Mouse (Mus musculus): Measurements from ENCODE around the gene Nfil3. TPM values are rescaled to one million over a fixed set of nuclear protein-coding genes. Genes with fewer than 3 reads are reported as not detected.
A peak's percentile ranks its signal among the peaks of the same experiment; 100 is the strongest.

Nfil3 gene
- polyA plus RNA-seq, 1 experiment from 2014 or later = 18.9 TPM

DNA sequence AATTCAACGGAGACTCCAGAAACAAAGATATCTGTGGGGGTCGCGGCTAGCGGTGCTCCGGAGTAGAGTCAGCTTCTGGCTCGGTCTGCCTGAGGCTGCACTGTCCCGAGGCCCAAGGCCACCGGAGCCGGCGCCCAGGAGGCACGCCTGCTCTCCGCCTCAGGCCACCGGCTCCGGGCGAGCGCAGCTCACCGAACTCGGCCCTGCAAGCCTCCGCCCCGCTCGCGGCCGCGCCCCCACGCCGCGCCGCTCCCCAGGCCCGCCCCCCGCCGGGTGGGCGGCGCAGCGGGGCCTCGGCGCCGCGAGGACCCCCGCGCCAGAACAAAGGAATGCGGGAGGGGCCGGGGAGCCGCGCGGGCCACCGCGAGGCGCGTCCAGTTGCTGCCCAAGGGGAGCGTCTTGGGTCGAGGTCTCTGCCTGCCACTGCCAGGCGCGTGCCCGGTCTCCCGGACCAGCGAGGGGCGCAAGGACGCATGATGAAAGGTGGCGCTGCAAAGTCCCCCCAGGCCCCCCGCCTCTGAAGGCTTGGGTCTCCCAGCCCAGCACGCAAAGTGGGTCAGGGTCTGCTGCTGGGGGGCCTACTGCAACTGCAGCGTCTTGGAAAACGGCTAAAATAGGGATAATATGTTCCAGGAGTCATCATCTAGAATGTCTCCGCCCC, 2.4 kb downstream of the Nfil3 start:
- ATAC-seq (ENCODE audit: low FRiP score, low TSS enrichment) = peak; percentile 47
- peak overlapping the region; percentile 97 for H3K4me2 ChIP-seq (replicated peaks; ENCODE audit: low read depth, low read length)
- H3K9me3 ChIP-seq (ENCODE audit: control insufficient read depth, low read length) = no peaks in the 10 kb centered on the region

DNA sequence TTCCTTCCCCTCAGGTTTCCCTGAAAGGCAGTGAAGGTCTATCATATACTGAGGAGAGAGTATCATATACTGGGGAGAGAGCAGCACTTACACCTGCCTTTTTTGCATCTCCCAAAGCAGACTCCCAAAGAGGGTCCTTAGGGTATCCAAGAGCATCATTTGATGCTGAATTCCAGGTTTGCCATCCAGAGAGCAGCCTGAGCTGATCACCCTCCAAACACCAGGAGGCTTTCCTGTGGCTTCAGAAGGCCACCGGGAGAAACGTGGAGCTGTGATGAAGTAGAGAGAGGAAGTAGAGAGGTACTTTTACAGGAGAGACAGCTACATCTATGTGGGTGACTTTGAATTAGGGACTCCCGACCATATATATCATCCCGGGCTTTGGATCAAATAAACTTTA, 3.1 kb downstream of the Nfil3 start:
- WGBS = 31% methylated on average over 4 of the region's 4 CpGs
- no peak for ATAC-seq (ENCODE audit: low FRiP score, low TSS enrichment)

More for the DNA sequence above, 2.4 kb downstream of the Nfil3 start:
- peak overlapping the region; percentile 90 for H3K4me3 ChIP-seq (ENCODE audit: low read length)
- H3K27ac ChIP-seq (ENCODE audit: low read depth, low read length) = peak overlapping the region; percentile 59; the same call in 1 of the 2 replicates
- H3K27me3 ChIP-seq (ENCODE audit: control insufficient read depth, insufficient read depth, low read length) = peaks cover 6% of the 10 kb centered on the region; the same call in 1 of the 2 replicates
- no peaks in the 10 kb centered on the region for H3K36me3 ChIP-seq (ENCODE audit: control insufficient read depth, insufficient read depth, low read length)
- WGBS = 1% methylated on average over 33 of the region's 64 CpGs
- H3K4me1 ChIP-seq (ENCODE audit: control insufficient read depth, insufficient read depth, low read length) = peaks cover 30% of the 10 kb centered on the region
- peak overlapping the region; percentile 76 for H3K9ac ChIP-seq (ENCODE audit: low read depth, low read length)

DNA sequence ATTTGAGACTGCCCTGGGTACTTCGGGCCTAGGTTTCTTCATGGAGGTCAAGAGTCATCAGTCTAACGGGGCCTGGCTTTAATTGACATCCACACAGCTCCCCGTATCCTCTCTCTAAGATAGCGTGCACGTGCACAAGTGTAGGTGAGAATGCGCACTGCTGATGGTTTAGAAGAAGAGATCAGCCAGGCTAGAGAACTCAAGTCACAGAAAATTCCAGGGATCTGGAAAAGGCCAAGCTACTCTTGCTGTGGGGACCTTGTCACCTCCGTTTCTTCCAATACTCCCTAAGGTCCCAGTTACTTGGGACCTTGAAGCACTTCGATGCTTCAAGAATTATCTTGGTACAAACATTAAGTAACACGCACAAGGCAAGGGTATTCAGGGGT, 3.7 kb downstream of the Nfil3 start:
- Histone ChIP-seq H3K9me3 (ENCODE audit: control insufficient read depth, low read length) (no peaks in the 10 kb centered on the region), H3K27me3 (ENCODE audit: control insufficient read depth, insufficient read depth, low read length) (peaks cover 6% of the 10 kb centered on the region; the same call in 1 of the 2 replicates), H3K4me1 (ENCODE audit: control insufficient read depth, insufficient read depth, low read length) (peaks cover 29% of the 10 kb centered on the region), H3K4me2 (replicated peaks; ENCODE audit: low read depth, low read length) (no peak overlapping the region), H3K36me3 (ENCODE audit: control insufficient read depth, insufficient read depth, low read length) (no peaks in the 10 kb centered on the region), H3K4me3 (ENCODE audit: low read length) (no peak overlapping the region), H3K9ac (ENCODE audit: low read depth, low read length) (no peak overlapping the region), H3K27ac (ENCODE audit: low read depth, low read length) (no peak overlapping the region)
- WGBS = 80% methylated on average over 9 of the region's 9 CpGs
- no peak for ATAC-seq (ENCODE audit: low FRiP score, low TSS enrichment)

More for the DNA sequence above, 3.1 kb downstream of the Nfil3 start:
- Histone ChIP-seq H3K4me3 (ENCODE audit: low read length) (peak overlapping the region; percentile 90), H3K27me3 (ENCODE audit: control insufficient read depth, insufficient read depth, low read length) (peaks cover 6% of the 10 kb centered on the region; the same call in 1 of the 2 replicates), H3K4me1 (ENCODE audit: control insufficient read depth, insufficient read depth, low read length) (peaks cover 30% of the 10 kb centered on the region), H3K27ac (ENCODE audit: low read depth, low read length) (no peak overlapping the region), H3K4me2 (replicated peaks; ENCODE audit: low read depth, low read length) (peak overlapping the region; percentile 97), H3K9ac (ENCODE audit: low read depth, low read length) (peak overlapping the region; percentile 76; the same call in 1 of the 2 replicates), H3K9me3 (ENCODE audit: control insufficient read depth, low read length) (no peaks in the 10 kb centered on the region), H3K36me3 (ENCODE audit: control insufficient read depth, insufficient read depth, low read length) (no peaks in the 10 kb centered on the region)

DNA sequence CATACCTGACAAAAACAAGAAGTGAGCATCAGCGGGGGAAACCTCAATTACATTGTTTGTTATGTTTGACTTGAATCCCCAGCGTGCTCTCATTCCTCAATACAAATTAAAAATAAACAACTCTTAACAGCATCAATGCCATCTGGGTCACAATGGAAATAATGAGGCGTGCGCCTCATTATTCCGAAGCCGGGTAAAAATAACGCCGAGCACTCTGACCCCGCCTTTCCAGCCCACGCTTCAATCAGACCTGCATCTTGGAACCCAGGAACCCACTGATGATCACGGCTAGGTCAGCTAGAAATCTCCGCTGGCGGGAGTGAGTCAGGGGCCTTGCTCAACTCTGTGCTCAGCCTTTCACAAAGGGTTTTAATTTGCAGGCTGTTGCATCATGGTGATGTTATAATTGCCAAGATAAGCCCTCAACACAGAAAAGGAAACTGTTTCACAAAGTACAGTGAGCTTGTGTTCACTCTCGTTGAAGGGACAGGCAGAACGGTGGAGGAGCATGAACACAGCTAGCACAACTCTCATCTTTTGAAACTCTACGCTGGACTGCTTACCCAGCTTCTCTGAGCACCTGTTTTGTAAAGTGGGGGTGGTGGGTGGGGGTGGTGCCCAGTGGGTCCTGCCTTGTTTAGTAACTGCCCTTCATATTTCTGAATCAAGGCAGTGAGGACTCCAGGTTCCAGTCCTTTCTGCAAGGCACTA, 4.2 kb downstream of the Nfil3 start:
- Histone ChIP-seq H3K4me2 (replicated peaks; ENCODE audit: low read depth, low read length) (0 out of 2 replicates have a peak overlapping the region, but pooled peaks have one; percentile 3), H3K27ac (ENCODE audit: low read depth, low read length) (no peak overlapping the region), H3K27me3 (ENCODE audit: control insufficient read depth, insufficient read depth, low read length) (peaks cover 5% of the 10 kb centered on the region; the same call in 1 of the 2 replicates), H3K4me3 (ENCODE audit: low read length) (no peak overlapping the region), H3K4me1 (ENCODE audit: control insufficient read depth, insufficient read depth, low read length) (peaks cover 24% of the 10 kb centered on the region), H3K9me3 (ENCODE audit: control insufficient read depth, low read length) (no peaks in the 10 kb centered on the region), H3K36me3 (ENCODE audit: control insufficient read depth, insufficient read depth, low read length) (no peaks in the 10 kb centered on the region), H3K9ac (ENCODE audit: low read depth, low read length) (no peak overlapping the region)
- no peak for ATAC-seq (ENCODE audit: low FRiP score, low TSS enrichment)
- 37% methylated on average over 16 of the region's 16 CpGs for WGBS

GRCm38 (mm10) chr13:52976130-52976509, 4.8 kb downstream of the Nfil3 start:
- no peaks in the 10 kb centered on the region for H3K9me3 ChIP-seq (ENCODE audit: control insufficient read depth, low read length)
- H3K27ac ChIP-seq (ENCODE audit: low read depth, low read length) = no peak overlapping the region
- no peak overlapping the region for H3K4me3 ChIP-seq (ENCODE audit: low read length)
- no peak overlapping the region for H3K9ac ChIP-seq (ENCODE audit: low read depth, low read length)
- H3K36me3 ChIP-seq (ENCODE audit: control insufficient read depth, insufficient read depth, low read length) = no peaks in the 10 kb centered on the region
- no peak overlapping the region for H3K4me2 ChIP-seq (replicated peaks; ENCODE audit: low read depth, low read length)
- WGBS = 26% methylated on average over 8 of the region's 8 CpGs
- no peaks in the 10 kb centered on the region for H3K27me3 ChIP-seq (ENCODE audit: control insufficient read depth, insufficient read depth, low read length)
- no peak for ATAC-seq (ENCODE audit: low FRiP score, low TSS enrichment)
- H3K4me1 ChIP-seq (ENCODE audit: control insufficient read depth, insufficient read depth, low read length) = peaks cover 24% of the 10 kb centered on the region

DNA sequence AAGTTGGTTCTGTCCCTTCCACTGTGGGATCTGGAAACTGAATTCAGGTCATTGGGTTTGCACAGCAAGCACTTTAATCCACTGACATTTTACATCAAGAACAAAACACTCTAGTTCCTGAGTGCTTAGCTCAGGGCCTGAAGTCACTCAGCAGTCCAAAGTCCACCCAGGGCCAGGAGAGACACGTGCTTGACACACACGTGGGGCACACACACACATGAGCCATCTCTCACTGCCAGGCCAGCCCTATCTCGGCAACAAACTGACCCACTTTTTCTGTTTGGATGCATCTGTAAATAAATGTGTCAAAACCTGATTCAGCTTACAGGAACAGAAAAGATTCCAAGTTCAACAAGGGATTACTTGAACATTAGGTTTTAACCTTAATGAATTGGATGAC, 6.2 kb downstream of the Nfil3 start:
- no peak for ATAC-seq (ENCODE audit: low FRiP score, low TSS enrichment)
- no peaks in the 10 kb centered on the region for H3K27me3 ChIP-seq (ENCODE audit: control insufficient read depth, insufficient read depth, low read length)
- H3K4me3 ChIP-seq (ENCODE audit: low read length) = no peak overlapping the region
- peaks cover 24% of the 10 kb centered on the region for H3K4me1 ChIP-seq (ENCODE audit: control insufficient read depth, insufficient read depth, low read length)
- 62% methylated on average over 3 of the region's 3 CpGs for WGBS
- H3K4me2 ChIP-seq (replicated peaks; ENCODE audit: low read depth, low read length) = no peak overlapping the region
- no peak overlapping the region for H3K27ac ChIP-seq (ENCODE audit: low read depth, low read length)
- no peaks in the 10 kb centered on the region for H3K36me3 ChIP-seq (ENCODE audit: control insufficient read depth, insufficient read depth, low read length)
- H3K9ac ChIP-seq (ENCODE audit: low read depth, low read length) = no peak overlapping the region
- no peaks in the 10 kb centered on the region for H3K9me3 ChIP-seq (ENCODE audit: control insufficient read depth, low read length)

GRCm38 (mm10) chr13:52973427-52973826, 7.4 kb downstream of the Nfil3 start:
- no peaks in the 10 kb centered on the region; the same call in 1 of the 2 replicates for H3K36me3 ChIP-seq (ENCODE audit: control insufficient read depth, insufficient read depth, low read length)
- no peak overlapping the region for H3K4me3 ChIP-seq (ENCODE audit: low read length)
- no peak for ATAC-seq (ENCODE audit: low FRiP score, low TSS enrichment)

DNA sequence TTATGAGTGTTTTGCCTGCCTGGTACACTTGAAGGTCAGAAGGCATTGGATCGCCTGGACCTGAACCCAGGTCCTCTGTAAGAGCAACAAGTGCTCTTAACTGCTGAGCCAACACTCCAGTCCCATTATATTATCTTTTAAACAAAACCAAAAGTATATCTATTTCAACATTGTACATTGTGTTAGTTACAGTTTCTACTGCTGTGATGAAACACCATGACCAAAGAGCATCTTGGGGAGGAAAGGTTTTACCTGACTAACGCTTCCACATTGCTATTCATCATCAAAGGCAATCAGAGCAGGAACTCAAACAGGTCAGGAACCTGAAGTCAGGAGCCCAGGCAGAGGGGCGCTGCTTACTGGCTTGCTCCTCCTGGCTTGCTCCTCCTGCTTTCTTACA, 8.2 kb downstream of the Nfil3 start:
- Histone ChIP-seq H3K27ac (ENCODE audit: low read depth, low read length) (no peak overlapping the region), H3K4me1 (ENCODE audit: control insufficient read depth, insufficient read depth, low read length) (peaks cover 14% of the 10 kb centered on the region), H3K9me3 (ENCODE audit: control insufficient read depth, low read length) (no peaks in the 10 kb centered on the region), H3K27me3 (ENCODE audit: control insufficient read depth, insufficient read depth, low read length) (no peaks in the 10 kb centered on the region), H3K9ac (ENCODE audit: low read depth, low read length) (no peak overlapping the region), H3K4me2 (replicated peaks; ENCODE audit: low read depth, low read length) (no peak overlapping the region), H3K36me3 (ENCODE audit: control insufficient read depth, insufficient read depth, low read length) (peaks cover 8% of the 10 kb centered on the region), H3K4me3 (ENCODE audit: low read length) (no peak overlapping the region)
- no peak for ATAC-seq (ENCODE audit: low FRiP score, low TSS enrichment)
- 92% methylated on average over 3 of the region's 3 CpGs for WGBS

More at GRCm38 (mm10) chr13:52973427-52973826, 7.4 kb downstream of the Nfil3 start:
- Histone ChIP-seq H3K9ac (ENCODE audit: low read depth, low read length) (no peak overlapping the region), H3K9me3 (ENCODE audit: control insufficient read depth, low read length) (no peaks in the 10 kb centered on the region), H3K27ac (ENCODE audit: low read depth, low read length) (no peak overlapping the region), H3K27me3 (ENCODE audit: control insufficient read depth, insufficient read depth, low read length) (no peaks in the 10 kb centered on the region), H3K4me2 (replicated peaks; ENCODE audit: low read depth, low read length) (no peak overlapping the region), H3K4me1 (ENCODE audit: control insufficient read depth, insufficient read depth, low read length) (peaks cover 20% of the 10 kb centered on the region)
- 92% methylated on average over 10 of the region's 10 CpGs for WGBS

DNA sequence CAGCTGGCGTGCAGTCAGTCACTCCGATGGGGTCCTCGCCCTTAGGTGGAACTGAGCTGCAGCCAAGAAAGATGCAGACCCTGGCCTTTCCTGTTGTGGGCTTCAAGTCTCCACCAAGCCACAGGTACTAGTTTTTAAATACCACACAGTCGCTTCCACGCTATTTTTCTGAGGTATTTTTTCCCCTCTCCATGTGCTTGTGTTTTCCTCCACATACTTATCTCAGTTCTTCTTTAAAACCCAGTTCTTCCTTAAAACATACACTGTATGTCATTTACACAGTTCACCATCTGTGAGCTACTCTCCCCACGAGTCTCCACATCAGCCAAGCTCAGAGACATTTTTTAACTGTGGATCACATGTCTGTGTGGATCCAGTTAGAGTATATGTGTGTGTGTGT, 10.0 kb downstream of the Nfil3 start:
- H3K36me3 ChIP-seq (ENCODE audit: control insufficient read depth, insufficient read depth, low read length) = peaks cover 21% of the 10 kb centered on the region

More for the DNA sequence above, 10.0 kb downstream of the Nfil3 start:
- Histone ChIP-seq H3K4me1 (ENCODE audit: control insufficient read depth, insufficient read depth, low read length) (peaks cover 6% of the 10 kb centered on the region), H3K4me2 (replicated peaks; ENCODE audit: low read depth, low read length) (no peak overlapping the region), H3K4me3 (ENCODE audit: low read length) (no peak overlapping the region), H3K9me3 (ENCODE audit: control insufficient read depth, low read length) (no peaks in the 10 kb centered on the region), H3K9ac (ENCODE audit: low read depth, low read length) (no peak overlapping the region), H3K27ac (ENCODE audit: low read depth, low read length) (no peak overlapping the region), H3K27me3 (ENCODE audit: control insufficient read depth, insufficient read depth, low read length) (no peaks in the 10 kb centered on the region)
- ATAC-seq (ENCODE audit: low FRiP score, low TSS enrichment) = no peak
- WGBS = 83% methylated on average over 6 of the region's 6 CpGs
